Mouse (Mus musculus): ENCODE measurements around the gene Krt20. TPM values are rescaled to one million over a fixed set of nuclear protein-coding genes. Genes with fewer than 3 reads are reported as not detected.

Gene Krt20
- 0.65 and 0.68 TPM in 2 replicates for polyA plus RNA-seq (2016; fragmentation: Nextera tagmentation; extraction: Ambion mirVana)

GRCm38 (mm10) chr11:99437972-99438371 is at the start of gene Krt20:
Krt20 (minus strand) TSS chr11:99438150.
- DNase-seq (ENCODE audit: low spot score) = no peak
- H3K27me3 ChIP-seq (ENCODE audit: low read depth, poor library complexity, severe bottlenecking) = no peaks in the 10 kb centered on the region
- no peaks in the 10 kb centered on the region for H3K36me3 ChIP-seq
- WGBS = 65% methylated on average over 10 of the region's 10 CpGs
- H3K4me3 ChIP-seq = no peak within 1 kb of the TSS
- H3K9me3 ChIP-seq (replicated peaks) = no peaks in the 10 kb centered on the region
- peaks cover 8% of the 10 kb centered on the region for H3K4me1 ChIP-seq
- no peak within 1 kb of the TSS for H3K27ac ChIP-seq (replicated peaks)

GRCm38 (mm10) chr11:99474981-99475380 is 37.0 kb upstream of the Krt20 start:
- Histone ChIP-seq H3K4me1 (no peaks in the 10 kb centered on the region), H3K27me3 (ENCODE audit: low read depth, poor library complexity, severe bottlenecking) (no peaks in the 10 kb centered on the region), H3K27ac (replicated peaks) (no peak overlapping the region), H3K4me3 (no peak overlapping the region), H3K9me3 (replicated peaks) (no peaks in the 10 kb centered on the region), H3K36me3 (no peaks in the 10 kb centered on the region)
- no peak for DNase-seq (ENCODE audit: low spot score)
- WGBS = 79% methylated on average over 3 of the region's 3 CpGs

- no peaks in the 10 kb centered on the region for H3K36me3 ChIP-seq
- H3K9me3 ChIP-seq (replicated peaks) = no peaks in the 10 kb centered on the region
- WGBS = 84% methylated on average over 6 of the region's 6 CpGs
- no peak for DNase-seq (ENCODE audit: low spot score)
- no peak overlapping the region for H3K27ac ChIP-seq (replicated peaks)
- no peaks in the 10 kb centered on the region for H3K27me3 ChIP-seq (ENCODE audit: low read depth, poor library complexity, severe bottlenecking)
- no peaks in the 10 kb centered on the region for H3K4me1 ChIP-seq
- no peak overlapping the region for H3K4me3 ChIP-seq
Observed at GRCm38 (mm10) chr11:99473433-99473832, 35.5 kb upstream of the Krt20 start.

- no peak for DNase-seq (ENCODE audit: low spot score)
- H3K4me1 ChIP-seq = no peaks in the 10 kb centered on the region
- H3K36me3 ChIP-seq = no peaks in the 10 kb centered on the region
- H3K27me3 ChIP-seq (ENCODE audit: low read depth, poor library complexity, severe bottlenecking) = no peaks in the 10 kb centered on the region
- H3K4me3 ChIP-seq = no peak overlapping the region
- no peak overlapping the region for H3K27ac ChIP-seq (replicated peaks)
- 87% methylated on average over 4 of the region's 4 CpGs for WGBS
- no peaks in the 10 kb centered on the region for H3K9me3 ChIP-seq (replicated peaks)
Observed at GRCm38 (mm10) chr11:99472405-99472804, 34.5 kb upstream of the Krt20 start.

- DNase-seq (ENCODE audit: low spot score) = no peak
- H3K9me3 ChIP-seq (replicated peaks) = no peaks in the 10 kb centered on the region
- WGBS = 91% methylated on average over 6 of the region's 6 CpGs
- no peaks in the 10 kb centered on the region for H3K4me1 ChIP-seq
- H3K36me3 ChIP-seq = no peaks in the 10 kb centered on the region
- no peak overlapping the region for H3K4me3 ChIP-seq
- no peak overlapping the region for H3K27ac ChIP-seq (replicated peaks)
- no peaks in the 10 kb centered on the region for H3K27me3 ChIP-seq (ENCODE audit: low read depth, poor library complexity, severe bottlenecking)
Observed at GRCm38 (mm10) chr11:99471946-99472345, 34.0 kb upstream of the Krt20 start.

- Histone ChIP-seq H3K4me1 (no peaks in the 10 kb centered on the region), H3K9me3 (replicated peaks) (no peaks in the 10 kb centered on the region), H3K4me3 (no peak overlapping the region), H3K27ac (replicated peaks) (no peak overlapping the region), H3K36me3 (no peaks in the 10 kb centered on the region), H3K27me3 (ENCODE audit: low read depth, poor library complexity, severe bottlenecking) (no peaks in the 10 kb centered on the region)
- no peak for DNase-seq (ENCODE audit: low spot score)
- WGBS = 88% methylated on average over 4 of the region's 4 CpGs
Observed at GRCm38 (mm10) chr11:99469228-99469627, 31.3 kb upstream of the Krt20 start.

- H3K36me3 ChIP-seq = no peaks in the 10 kb centered on the region
- H3K4me1 ChIP-seq = no peaks in the 10 kb centered on the region
- no peak for DNase-seq (ENCODE audit: low spot score)
- H3K9me3 ChIP-seq (replicated peaks) = no peaks in the 10 kb centered on the region
- WGBS = 89% methylated on average over 11 of the region's 11 CpGs
- no peaks in the 10 kb centered on the region for H3K27me3 ChIP-seq (ENCODE audit: low read depth, poor library complexity, severe bottlenecking)
- no peak overlapping the region for H3K27ac ChIP-seq (replicated peaks)
- H3K4me3 ChIP-seq = no peak overlapping the region
Observed at GRCm38 (mm10) chr11:99468566-99468965, 30.6 kb upstream of the Krt20 start.

- no peaks in the 10 kb centered on the region for H3K36me3 ChIP-seq
- no peaks in the 10 kb centered on the region for H3K4me1 ChIP-seq
- no peak overlapping the region for H3K27ac ChIP-seq (replicated peaks)
- no peak overlapping the region for H3K4me3 ChIP-seq
- WGBS = 62% methylated on average over 7 of the region's 7 CpGs
- no peaks in the 10 kb centered on the region for H3K27me3 ChIP-seq (ENCODE audit: low read depth, poor library complexity, severe bottlenecking)
- no peaks in the 10 kb centered on the region for H3K9me3 ChIP-seq (replicated peaks)
- DNase-seq (ENCODE audit: low spot score) = no peak
Observed at GRCm38 (mm10) chr11:99466316-99466715, 28.4 kb upstream of the Krt20 start.

- no peak overlapping the region for H3K27ac ChIP-seq (replicated peaks)
- H3K9me3 ChIP-seq (replicated peaks) = no peaks in the 10 kb centered on the region
- peak; percentile 79 for DNase-seq (ENCODE audit: low spot score)
- H3K36me3 ChIP-seq = no peaks in the 10 kb centered on the region
- WGBS = 6% methylated on average over 5 of the region's 5 CpGs
- H3K4me3 ChIP-seq = no peak overlapping the region
- H3K4me1 ChIP-seq = no peaks in the 10 kb centered on the region
- H3K27me3 ChIP-seq (ENCODE audit: low read depth, poor library complexity, severe bottlenecking) = no peaks in the 10 kb centered on the region
Observed at GRCm38 (mm10) chr11:99464836-99465235, 26.9 kb upstream of the Krt20 start.

- peak; percentile 69 for DNase-seq (ENCODE audit: low spot score)
- 15% methylated on average over 8 of the region's 8 CpGs for WGBS
- no peak overlapping the region for H3K4me3 ChIP-seq
- no peaks in the 10 kb centered on the region for H3K9me3 ChIP-seq (replicated peaks)
- H3K27me3 ChIP-seq (ENCODE audit: low read depth, poor library complexity, severe bottlenecking) = no peaks in the 10 kb centered on the region
- H3K27ac ChIP-seq (replicated peaks) = no peak overlapping the region
- no peaks in the 10 kb centered on the region for H3K4me1 ChIP-seq
- no peaks in the 10 kb centered on the region for H3K36me3 ChIP-seq
Observed at GRCm38 (mm10) chr11:99463155-99463554, 25.2 kb upstream of the Krt20 start.

GRCm38 (mm10) chr11:99461736-99462135 is 23.8 kb upstream of the Krt20 start:
- H3K9me3 ChIP-seq (replicated peaks) = no peaks in the 10 kb centered on the region
- no peak for DNase-seq (ENCODE audit: low spot score)
- no peak overlapping the region for H3K4me3 ChIP-seq
- 74% methylated on average over 7 of the region's 7 CpGs for WGBS
- no peaks in the 10 kb centered on the region for H3K36me3 ChIP-seq
- H3K27ac ChIP-seq (replicated peaks) = no peak overlapping the region
- no peaks in the 10 kb centered on the region for H3K4me1 ChIP-seq
- no peaks in the 10 kb centered on the region for H3K27me3 ChIP-seq (ENCODE audit: low read depth, poor library complexity, severe bottlenecking)

- H3K4me3 ChIP-seq = no peak overlapping the region
- H3K27ac ChIP-seq (replicated peaks) = no peak overlapping the region
- DNase-seq (ENCODE audit: low spot score) = no peak
- no peaks in the 10 kb centered on the region for H3K36me3 ChIP-seq
- H3K9me3 ChIP-seq (replicated peaks) = no peaks in the 10 kb centered on the region
- no peaks in the 10 kb centered on the region for H3K4me1 ChIP-seq
- 76% methylated on average over 7 of the region's 7 CpGs for WGBS
- no peaks in the 10 kb centered on the region for H3K27me3 ChIP-seq (ENCODE audit: low read depth, poor library complexity, severe bottlenecking)
Observed at GRCm38 (mm10) chr11:99458887-99459286, 20.9 kb upstream of the Krt20 start.

GRCm38 (mm10) chr11:99454759-99455158 is 16.8 kb upstream of the Krt20 start:
- no peaks in the 10 kb centered on the region for H3K36me3 ChIP-seq
- no peaks in the 10 kb centered on the region for H3K9me3 ChIP-seq (replicated peaks)
- H3K27ac ChIP-seq (replicated peaks) = no peak overlapping the region
- H3K4me1 ChIP-seq = no peaks in the 10 kb centered on the region
- no peak for DNase-seq (ENCODE audit: low spot score)
- no peak overlapping the region for H3K4me3 ChIP-seq
- 79% methylated on average over 10 of the region's 10 CpGs for WGBS
- no peaks in the 10 kb centered on the region for H3K27me3 ChIP-seq (ENCODE audit: low read depth, poor library complexity, severe bottlenecking)

- Histone ChIP-seq H3K9me3 (replicated peaks) (no peaks in the 10 kb centered on the region), H3K36me3 (no peaks in the 10 kb centered on the region), H3K27me3 (ENCODE audit: low read depth, poor library complexity, severe bottlenecking) (no peaks in the 10 kb centered on the region), H3K4me1 (no peaks in the 10 kb centered on the region), H3K4me3 (no peak overlapping the region), H3K27ac (replicated peaks) (no peak overlapping the region)
- WGBS = 86% methylated on average over 4 of the region's 4 CpGs
- no peak for DNase-seq (ENCODE audit: low spot score)
Observed at GRCm38 (mm10) chr11:99454044-99454443, 16.1 kb upstream of the Krt20 start.
